Mouse (Mus musculus) B cell, adult 2 months (primary cell): ENCODE measurements around the gene Epb41l2.

Source experiments
- DNase-seq, 2 experiments: peaks; one replicate each; pipeline ENCODE4 v3.0.0; 2022

The Epb41l2 gene

DNA sequence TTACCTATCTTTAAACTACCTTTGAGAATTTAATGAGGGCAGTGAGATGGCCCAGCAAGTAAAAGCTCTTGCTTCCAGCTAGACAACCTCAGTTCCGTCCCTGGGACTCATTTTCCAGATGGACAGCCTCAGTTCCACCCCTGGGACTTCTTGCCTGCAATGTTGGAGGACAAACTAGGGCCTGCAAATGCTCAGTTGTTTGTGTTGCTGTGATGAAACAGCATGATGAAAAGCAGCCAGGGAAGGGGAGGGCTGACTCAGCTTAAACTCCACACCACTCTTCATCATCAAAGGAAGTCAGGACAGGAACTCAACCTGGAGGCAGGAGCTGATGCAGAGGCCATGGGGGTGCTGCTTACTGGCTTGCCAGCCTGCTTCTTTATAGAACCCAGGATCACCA is 154.2 kb downstream of the Epb41l2 start:
- no peak for DNase-seq

DNA sequence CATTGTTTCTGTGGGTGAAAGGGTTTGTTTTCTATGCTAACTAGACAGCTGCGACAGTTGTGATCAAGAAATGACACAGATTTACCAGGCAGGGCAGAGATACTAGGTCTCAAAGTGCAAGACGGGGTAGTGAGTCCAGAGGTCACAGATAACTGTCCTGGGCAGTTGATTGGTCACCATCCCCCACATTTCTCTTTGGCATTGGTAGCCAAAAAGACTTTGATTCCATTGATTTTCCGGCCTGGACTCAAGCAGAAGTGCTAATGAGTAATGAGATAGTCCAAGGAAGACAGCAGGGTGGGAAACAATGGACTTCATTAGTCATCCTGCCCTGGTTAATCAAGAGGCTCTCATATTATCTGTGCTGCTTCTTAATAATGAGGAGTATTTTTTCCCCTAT is 160.4 kb downstream of the Epb41l2 start:
- DNase-seq = no peak

DNA sequence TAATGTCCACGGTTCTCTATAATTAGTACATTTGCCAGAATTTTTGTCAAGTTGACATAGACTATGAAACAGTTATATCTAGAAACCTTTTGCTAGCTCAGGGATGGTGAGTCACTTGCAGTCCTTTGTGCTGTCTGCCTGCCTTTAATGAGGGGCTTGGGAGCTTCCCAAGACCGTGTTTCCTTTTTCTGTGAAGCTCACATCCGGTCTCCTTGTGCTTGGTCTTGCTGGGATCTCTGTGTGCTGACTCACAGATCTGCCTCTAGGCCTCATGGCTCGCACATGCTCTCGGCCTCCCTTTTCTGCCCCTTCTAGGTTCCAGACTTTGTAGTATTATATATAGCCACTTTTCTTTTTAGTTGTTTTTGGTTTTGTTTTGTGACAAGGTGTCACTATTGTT is 160.8 kb downstream of the Epb41l2 start:
- DNase-seq = no peak

DNA sequence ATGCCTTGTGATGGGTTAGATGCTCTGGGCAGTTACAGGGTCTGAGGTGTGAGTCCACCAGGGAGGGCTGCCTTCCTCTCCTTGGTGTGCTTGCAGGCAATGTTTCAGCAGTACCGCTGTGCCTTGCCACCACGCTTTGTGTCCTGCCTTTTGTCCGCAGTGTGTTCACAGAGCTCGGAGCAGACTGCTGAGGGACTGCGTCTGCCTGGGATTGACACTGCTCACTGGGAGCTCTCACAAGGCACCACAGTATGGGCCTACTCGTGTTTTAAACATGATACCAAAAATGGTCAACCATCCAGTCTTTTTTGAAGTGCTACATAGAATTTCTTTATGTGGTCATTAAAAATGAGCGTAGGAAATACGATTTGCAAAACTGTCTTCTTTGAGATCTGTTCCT is 164.1 kb downstream of the Epb41l2 start:
- no peak for DNase-seq

DNA sequence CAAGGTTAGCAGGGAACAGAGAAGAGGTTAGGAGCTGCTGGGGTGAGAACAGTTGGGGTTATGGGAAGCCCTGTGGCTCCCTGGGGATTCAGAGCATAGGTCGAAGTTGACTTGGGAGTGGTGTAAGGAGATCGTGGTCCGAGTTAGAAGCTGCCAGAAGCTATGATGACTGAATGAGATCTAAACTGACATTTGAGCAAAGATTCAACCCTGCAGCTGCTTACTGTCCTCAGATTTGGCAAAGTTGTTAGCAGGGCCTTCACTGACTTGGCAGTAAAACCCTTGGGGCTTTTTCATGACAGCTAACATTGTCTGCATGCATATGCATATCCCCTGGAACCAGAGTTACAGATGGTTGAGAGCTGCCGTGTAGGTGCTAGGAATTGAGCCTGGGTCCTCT is 166.6 kb downstream of the Epb41l2 start:
- DNase-seq = no peak

DNA sequence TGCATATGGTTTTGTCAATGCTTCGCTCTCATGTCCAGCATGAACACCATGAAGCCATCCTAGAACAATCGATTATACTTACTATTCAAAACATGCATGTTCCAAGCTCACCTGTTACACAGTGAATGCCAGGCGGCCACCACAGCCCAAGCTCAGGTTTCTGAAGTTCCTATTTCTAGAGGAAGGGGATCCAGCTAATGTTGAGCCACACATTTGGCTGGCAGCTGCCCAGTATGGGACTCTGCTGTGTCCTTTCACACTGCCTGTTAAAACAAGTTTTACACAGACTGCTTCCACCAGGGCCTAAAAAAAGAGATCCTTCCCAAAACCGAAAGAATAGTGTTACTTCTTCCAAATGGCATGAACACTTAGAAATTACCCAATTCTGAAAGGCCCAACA is 167.0 kb downstream of the Epb41l2 start:
- no peak for DNase-seq

DNA sequence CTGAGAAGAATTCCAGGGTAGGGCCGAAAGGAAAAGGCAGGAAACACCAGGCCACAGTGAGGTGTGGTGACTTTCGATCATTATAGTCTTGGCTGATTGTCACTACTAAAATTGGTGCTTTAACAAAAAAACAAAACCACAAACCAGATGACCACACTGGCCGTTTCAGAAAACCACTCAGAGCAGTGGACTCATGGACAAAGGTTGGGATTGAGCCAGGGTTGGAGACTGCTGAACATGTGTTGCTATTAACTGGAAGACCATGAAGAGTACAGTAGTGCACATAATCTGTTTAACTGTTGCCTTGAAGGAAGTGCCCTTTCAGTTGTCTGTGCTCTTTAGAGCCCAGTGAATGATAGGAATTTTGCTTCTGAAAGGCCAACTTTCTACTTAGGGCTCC is 167.5 kb downstream of the Epb41l2 start:
- DNase-seq = no peak

DNA sequence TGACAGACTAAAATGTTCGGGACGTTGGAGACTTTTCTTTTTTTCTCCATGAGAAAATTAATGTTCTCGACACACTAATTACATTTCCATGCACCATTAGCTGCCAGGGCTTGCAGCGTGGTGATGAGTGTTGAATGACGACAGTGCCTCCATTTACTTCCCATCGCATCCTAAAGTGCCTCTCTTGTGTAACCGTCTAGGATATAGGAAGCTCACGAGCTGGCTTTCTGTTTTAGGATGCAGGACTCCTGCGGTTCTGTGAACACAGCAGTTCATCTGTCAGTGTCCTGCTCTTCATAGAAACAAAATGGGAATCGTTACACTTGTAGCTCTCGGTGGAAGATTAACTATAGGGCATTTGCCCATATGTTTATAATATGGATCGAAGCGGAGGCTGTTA is 171.7 kb downstream of the Epb41l2 start:
- DNase-seq = no peak

DNA sequence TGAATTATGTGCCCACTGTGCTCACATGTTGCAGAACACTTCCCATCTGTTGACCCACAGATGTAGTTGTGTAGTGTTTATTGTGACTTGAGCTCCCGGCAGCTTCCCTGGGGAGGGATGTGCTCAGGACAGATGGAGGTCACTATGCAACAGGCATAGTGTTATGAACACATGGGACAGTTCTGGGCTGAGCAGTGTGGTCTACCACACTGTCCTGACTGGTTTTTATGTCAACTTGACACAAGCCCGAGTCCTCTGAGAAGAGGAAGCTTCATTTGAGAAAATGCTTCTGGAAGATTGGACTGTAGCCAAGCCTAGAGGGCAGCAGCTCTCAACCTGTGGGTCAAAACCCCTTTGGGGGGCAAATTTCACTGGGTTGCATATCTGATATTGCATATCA is 173.5 kb downstream of the Epb41l2 start:
- no peak for DNase-seq

DNA sequence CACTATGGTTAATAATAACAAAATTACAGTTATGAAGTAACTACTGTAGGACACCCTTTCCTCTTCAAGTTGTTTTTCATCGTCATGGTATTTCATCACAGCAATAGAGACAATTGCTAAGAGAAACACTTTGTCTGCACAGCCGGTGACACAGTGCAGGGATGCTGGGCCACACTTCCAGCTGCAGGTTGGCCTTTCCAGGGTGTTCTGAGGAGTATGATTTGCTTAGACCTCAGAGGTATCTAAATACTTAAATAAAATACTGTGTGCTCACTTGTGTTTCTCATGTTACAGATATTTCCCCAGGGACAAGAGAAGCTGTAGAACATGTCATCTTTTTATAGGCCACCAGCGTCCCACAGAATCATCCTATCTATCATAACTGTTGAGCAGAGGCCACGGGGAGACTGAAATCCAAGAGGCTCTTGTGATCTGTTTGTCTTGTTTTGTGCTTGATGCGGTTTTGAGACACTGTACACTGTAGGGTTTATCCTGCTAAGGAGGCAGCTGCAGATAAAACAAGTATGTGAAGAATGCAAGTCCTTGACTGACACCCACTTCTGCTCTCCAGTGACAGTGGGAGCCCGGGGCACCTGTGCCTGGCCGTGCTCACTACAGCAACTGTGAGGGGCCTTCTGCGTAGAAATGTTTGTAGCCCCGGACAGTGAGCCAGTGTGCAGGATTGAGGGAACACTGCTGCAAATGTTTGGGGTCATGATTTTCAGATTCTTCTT is 174.1 kb downstream of the Epb41l2 start:
- no peak for DNase-seq

DNA sequence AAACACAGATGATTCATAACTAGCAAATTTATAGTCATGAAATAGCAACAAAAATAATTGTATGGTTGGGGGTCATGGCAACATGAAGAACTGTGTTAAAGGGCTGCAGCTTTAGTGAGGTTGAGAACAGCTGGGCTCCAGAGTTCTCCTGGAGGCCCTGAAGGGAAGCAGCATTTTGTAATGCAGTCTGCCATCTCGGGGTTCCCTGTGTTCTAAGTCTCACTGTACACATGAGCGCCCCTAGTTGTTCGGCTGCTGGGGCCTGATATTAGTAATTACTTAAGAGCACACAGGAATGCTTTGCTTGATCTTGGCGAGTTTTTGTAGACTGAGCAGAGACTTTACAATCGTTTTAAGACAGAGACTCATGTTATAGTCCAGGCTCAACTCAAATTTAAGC is 174.9 kb downstream of the Epb41l2 start:
- no peak for DNase-seq

DNA sequence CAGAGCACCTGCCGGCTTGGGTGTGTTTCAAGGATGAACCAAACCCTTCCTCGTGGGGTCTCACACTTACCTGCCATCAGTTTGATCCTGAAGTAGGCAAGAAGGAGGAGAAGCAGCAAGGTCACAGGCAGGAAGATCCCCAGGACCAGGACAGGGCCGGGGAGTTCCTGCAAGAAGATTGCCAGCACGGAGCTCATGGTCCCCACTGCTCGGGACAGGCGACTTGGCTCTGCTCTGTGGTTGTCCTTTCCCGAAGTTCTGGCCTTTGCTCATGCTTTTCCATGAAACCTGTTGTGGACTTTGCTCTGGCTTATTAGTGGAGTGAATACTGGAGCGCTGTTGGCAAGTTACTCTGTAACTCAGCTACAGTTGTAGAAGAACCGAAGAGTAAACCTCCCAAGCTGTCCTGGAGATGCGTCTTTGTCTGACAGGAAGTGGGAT is 176.3 kb downstream of the Epb41l2 start, which contains the start of gene Smlr1:
Smlr1 (minus strand) TSS at position 377 of the 441 bp plus-strand sequence.
- no peak for DNase-seq

DNA sequence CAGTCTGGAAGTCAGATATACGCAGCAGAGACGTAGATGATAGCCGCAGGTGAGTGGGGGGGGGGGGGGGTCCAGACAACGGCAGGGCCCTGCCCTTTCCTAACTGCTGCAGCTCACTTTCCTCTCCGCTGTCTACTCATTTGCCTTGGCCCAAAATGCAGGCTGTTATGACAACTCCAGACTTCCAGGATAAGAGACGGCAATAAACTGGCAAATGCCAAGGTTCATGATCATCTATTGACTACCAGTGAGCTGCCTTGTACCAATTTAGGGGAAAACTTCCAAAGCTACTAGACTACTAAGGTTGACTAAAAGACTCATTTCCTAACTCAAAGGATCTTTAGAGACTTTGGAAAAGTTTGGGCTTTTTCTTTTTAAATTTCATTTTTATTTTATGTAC is 177.0 kb downstream of the Epb41l2 start:
- no peak for DNase-seq

DNA sequence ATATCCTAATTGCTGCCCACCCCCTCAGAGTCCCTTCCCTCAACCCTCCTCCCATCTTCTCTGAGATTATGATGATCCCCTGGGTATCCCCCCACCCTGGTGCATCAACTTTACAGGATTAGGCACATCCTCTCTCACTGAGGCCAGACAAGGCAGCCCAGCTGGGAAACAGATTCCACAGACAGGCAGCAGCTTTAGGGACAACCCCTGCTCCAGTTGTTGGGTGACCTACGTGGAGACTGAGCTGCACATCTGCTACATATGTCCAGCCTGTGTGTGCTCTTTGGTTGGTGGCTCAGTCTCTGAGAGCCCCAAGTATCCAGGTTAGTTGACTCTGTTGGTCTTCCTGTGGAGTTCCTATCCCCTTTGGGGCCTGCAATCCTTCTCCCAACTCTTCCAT is 179.1 kb downstream of the Epb41l2 start:
- DNase-seq = no peak

DNA sequence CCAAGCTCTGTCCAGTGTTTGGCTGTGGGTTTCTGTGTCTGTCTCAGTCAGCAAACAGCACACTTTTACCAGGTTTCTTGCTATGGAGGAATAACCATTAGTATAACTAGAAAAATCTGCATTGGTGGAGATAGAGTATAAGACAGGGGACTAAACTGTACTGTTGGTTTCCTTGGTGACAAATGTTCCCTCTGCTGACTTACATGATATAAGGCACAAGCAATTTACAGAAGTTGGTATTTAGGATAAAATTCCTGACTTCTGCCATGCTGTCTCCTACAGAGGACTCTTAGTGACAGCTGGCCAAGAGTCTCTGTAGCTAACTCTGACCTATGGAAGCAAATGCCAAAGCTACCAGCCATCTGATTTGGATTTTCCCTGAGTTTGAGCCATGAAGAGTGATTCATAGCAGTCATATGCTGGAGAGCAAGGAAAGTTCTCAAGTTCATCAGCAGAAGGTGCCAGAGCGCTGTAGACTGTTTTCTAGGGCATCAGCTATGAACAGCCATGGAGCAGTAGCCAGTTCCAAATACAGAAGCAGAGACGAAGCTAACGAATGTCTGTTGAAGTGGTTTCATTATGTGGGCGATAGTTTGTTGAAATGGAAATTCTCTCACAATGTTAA is 179.7 kb downstream of the Epb41l2 start:
- no peak for DNase-seq

DNA sequence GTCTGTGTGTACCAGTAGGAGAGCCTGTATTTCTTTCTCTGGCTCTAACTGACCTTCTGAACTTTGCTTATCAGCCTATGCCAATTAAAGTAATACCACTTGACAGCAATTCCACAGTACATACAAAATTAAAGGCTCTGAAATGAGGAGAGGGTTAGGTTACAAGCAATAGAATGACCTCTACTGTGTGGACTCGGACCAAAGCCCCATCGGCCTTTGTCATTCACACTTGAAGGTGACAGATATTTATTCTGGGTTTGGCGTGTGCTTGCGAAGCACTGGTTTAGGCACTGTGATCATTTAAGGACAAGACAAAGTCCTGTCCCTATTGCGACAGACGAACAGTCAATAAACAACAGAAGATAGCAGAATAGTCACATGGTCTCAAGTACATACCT is 180.2 kb downstream of the Epb41l2 start:
- DNase-seq = no peak

DNA sequence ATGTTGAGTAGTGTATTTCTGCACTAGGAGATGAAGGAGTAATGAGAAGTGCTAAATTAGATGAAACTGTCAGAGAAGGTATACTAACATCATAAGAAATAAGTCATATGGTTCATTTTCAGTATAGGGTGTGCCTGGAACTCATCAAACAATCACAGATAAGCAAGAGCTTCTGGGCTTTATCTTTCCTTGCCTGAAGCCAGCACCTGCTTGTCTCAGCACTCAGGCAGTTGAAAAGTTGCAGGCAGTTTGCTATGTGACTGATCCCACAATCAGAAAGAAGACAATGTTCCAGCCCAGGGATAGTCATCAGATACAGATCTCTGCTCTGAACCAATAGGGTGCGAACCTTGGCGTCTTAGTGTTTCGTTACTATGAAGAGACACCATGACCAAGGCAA is 181.5 kb downstream of the Epb41l2 start:
- no peak for DNase-seq

DNA sequence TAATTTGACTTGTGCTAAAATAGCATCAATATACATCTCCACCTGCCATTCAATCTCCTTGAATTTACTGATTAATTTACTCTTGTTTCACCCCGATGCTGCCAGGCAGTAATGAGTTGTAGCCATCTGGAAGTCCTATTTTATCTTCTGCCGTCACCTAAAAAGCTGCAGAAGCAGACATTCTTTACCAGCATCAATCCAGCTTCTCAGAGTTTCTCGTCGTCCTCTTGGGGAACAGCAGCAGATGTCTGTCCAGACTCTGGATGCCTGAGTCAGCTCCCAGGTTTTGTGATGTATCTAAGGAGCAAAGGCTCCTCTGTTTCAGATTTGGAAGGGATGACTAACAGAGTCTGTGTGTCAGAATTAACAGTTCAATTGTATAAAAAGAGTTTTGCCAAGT is 193.3 kb downstream of the Epb41l2 start:
- DNase-seq = no peak

DNA sequence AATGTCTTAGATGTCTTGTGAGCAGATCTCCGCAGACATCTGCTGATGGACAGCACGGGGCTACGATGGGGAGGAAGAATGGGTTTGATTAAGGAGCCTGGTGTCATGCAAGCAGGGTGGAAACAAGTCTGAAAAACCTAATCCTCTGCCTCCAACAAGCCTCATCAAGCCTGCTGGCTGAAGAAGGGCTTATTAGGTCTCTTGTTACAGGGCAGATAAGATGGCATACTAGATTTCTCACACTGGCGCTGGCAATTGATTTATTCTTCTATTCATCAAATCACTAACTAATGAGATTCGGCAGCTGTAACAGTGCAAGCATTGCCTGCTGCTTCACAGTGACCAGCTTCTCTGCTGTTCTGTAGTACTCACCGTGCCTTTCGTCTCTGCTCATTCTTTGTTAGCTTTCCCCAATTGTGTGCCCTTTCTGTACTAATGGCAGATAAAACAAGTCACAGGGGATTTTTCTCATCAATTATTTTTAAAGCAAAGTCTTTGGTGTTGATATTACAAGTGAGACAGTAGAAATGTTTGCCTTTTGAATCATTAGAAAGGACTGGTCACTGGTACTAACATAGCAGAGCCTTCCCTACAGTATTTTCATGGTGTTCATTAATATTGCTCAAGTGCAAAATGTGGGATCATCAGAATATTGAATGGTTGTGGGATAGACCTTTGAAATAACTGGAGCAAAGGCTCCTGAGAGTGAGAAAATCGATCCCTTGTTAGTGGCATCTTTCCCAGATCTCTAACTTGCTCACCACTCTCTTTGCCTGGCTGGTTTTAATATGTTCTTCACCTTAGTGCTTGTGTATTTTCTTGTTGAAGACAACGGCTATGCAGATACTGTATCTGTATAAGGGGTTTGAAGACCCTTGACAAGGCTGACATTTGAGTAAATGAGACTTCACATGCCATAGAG is 212.0 kb downstream of the Epb41l2 start:
- DNase-seq = no peak
